Mouse (Mus musculus): Measurements from ENCODE around the gene Wdr25.
"Not testable (repeated sequence)": the region's sequence is repeated elsewhere in the genome, so short reads cannot be mapped to it uniquely, and the experiment has no call there.

Wdr25 gene

GRCm38 (mm10) chr12:108892989-108893714 lies at the start of gene Wdr25:
Gene Wdr25 (plus strand): TSS chr12:108893631.
- no peak for DNase-seq (ENCODE audit: low spot score)

- DNase-seq (ENCODE audit: low spot score): not testable (repeated sequence)
Observed at GRCm38 (mm10) chr12:108848033-108848432, 45.4 kb upstream of the Wdr25 start.

GRCm38 (mm10) chr12:108849488-108850022 lies 43.9 kb upstream of the Wdr25 start:
- no peak for DNase-seq (ENCODE audit: low spot score)

GRCm38 (mm10) chr12:108850129-108850528 lies 43.3 kb upstream of the Wdr25 start:
- DNase-seq (ENCODE audit: low spot score): no peak

GRCm38 (mm10) chr12:108850886-108851285 lies 42.5 kb upstream of the Wdr25 start:
- DNase-seq (ENCODE audit: low spot score): no peak

GRCm38 (mm10) chr12:108852822-108853221 lies 40.6 kb upstream of the Wdr25 start:
- DNase-seq (ENCODE audit: low spot score): no peak

- no peak for DNase-seq (ENCODE audit: low spot score)
Observed at GRCm38 (mm10) chr12:108855081-108855480, 38.4 kb upstream of the Wdr25 start.

- no peak for DNase-seq (ENCODE audit: low spot score)
Observed at GRCm38 (mm10) chr12:108856186-108856585, 37.2 kb upstream of the Wdr25 start.

GRCm38 (mm10) chr12:108857109-108857508 lies 36.3 kb upstream of the Wdr25 start:
- no peak for DNase-seq (ENCODE audit: low spot score)

- DNase-seq (ENCODE audit: low spot score): no peak
Observed at GRCm38 (mm10) chr12:108857589-108858184, 35.7 kb upstream of the Wdr25 start.

GRCm38 (mm10) chr12:108858486-108858885 lies 34.9 kb upstream of the Wdr25 start:
- no peak for DNase-seq (ENCODE audit: low spot score)

GRCm38 (mm10) chr12:108865007-108865494 lies 28.4 kb upstream of the Wdr25 start:
- DNase-seq (ENCODE audit: low spot score): no peak

- no peak for DNase-seq (ENCODE audit: low spot score)
Observed at GRCm38 (mm10) chr12:108869575-108869974, 23.9 kb upstream of the Wdr25 start.

- no peak for DNase-seq (ENCODE audit: low spot score)
Observed at GRCm38 (mm10) chr12:108873122-108873521, 20.3 kb upstream of the Wdr25 start.

- DNase-seq (ENCODE audit: low spot score): no peak
Observed at GRCm38 (mm10) chr12:108879138-108879537, 14.3 kb upstream of the Wdr25 start.

GRCm38 (mm10) chr12:108880606-108881005 lies 12.8 kb upstream of the Wdr25 start:
- no peak for DNase-seq (ENCODE audit: low spot score)

GRCm38 (mm10) chr12:108881192-108881591 lies 12.2 kb upstream of the Wdr25 start:
- DNase-seq (ENCODE audit: low spot score): no peak

GRCm38 (mm10) chr12:108882776-108883175 lies 10.7 kb upstream of the Wdr25 start:
- no peak for DNase-seq (ENCODE audit: low spot score)

GRCm38 (mm10) chr12:108885906-108886305 lies 7.5 kb upstream of the Wdr25 start:
- no peak for DNase-seq (ENCODE audit: low spot score)

- no peak for DNase-seq (ENCODE audit: low spot score)
Observed at GRCm38 (mm10) chr12:108887077-108887476, 6.4 kb upstream of the Wdr25 start.

- DNase-seq (ENCODE audit: low spot score): no peak
Observed at GRCm38 (mm10) chr12:108888632-108889031, 4.8 kb upstream of the Wdr25 start.

- DNase-seq (ENCODE audit: low spot score): peak; percentile 90
Observed at GRCm38 (mm10) chr12:108893715-108894431, 442 bp downstream of the Wdr25 start, which contains the start of gene Wars. Gene Wars (minus strand): TSS chr12:108894174.

GRCm38 (mm10) chr12:108894432-108894816 lies 993 bp downstream of the Wdr25 start:
- no peak for DNase-seq (ENCODE audit: low spot score)
